Mouse (Mus musculus): ENCODE data around the gene Gfap. TPM values are rescaled to one million over a fixed set of nuclear protein-coding genes. Genes with fewer than 3 reads are reported as not detected.

Gene Gfap
- total and polyA plus RNA-seq, 3 experiments: 0.55 to 1.5 (median 0.72) TPM

DNA sequence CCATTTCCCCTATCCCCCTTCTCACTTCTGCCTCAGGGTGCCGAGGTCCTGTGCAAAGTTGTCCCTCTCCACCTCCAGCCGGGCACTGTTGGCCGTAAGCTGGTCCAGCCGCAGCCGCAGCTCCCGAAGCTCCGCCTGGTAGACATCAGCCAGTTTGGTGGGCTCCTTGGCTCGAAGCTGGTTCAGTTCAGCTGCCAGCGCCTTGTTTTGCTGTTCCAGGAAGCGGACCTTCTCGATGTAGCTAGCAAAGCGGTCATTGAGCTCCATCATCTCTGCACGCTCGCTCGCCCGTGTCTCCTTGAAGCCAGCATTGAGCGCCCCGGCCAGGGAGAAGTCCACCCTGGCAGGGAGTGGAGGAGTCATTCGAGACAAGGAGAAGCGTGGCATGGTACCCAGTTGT is 4.1 kb downstream of the Gfap start:
- no peak for DNase-seq

DNA sequence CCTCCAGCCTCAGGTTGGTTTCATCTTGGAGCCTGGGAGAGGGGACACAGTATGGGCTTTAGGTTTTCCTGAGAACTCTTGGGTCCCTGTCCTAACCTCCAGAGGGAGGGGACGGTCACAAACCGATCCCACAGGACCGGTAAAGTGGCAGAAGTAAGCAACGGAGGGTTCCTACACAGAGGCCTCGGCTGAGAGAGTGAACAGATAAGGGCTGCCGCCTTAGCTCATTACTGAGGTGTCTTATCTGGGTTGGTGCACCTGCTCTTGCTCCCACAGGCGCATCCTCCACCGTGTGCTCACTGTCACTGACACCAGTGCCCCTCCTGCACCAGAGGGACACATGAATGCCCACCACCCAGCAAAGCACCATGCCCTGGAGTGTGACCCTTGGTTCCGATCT is 4.9 kb downstream of the Gfap start:
- no peak for DNase-seq

DNA sequence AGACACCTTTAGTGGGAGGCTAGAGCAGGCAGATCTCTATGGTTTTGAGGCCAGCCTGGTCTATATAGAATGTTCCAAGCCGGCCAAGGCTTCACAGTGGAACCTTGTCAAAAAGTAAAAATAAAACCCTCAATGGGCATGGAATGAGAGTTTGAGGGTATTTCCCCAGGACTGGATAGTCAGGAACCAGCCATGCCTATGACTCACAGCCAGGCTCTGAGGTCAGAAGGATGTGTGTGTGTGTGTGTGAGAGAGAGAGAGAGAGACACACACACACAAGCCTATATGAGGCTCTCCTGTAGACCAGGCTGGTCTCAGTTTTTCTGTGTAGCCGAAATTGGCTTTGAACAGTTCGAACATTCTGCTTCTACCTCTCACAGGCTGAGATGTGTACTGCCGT is 6.0 kb downstream of the Gfap start:
- DNase-seq: no peak

DNA sequence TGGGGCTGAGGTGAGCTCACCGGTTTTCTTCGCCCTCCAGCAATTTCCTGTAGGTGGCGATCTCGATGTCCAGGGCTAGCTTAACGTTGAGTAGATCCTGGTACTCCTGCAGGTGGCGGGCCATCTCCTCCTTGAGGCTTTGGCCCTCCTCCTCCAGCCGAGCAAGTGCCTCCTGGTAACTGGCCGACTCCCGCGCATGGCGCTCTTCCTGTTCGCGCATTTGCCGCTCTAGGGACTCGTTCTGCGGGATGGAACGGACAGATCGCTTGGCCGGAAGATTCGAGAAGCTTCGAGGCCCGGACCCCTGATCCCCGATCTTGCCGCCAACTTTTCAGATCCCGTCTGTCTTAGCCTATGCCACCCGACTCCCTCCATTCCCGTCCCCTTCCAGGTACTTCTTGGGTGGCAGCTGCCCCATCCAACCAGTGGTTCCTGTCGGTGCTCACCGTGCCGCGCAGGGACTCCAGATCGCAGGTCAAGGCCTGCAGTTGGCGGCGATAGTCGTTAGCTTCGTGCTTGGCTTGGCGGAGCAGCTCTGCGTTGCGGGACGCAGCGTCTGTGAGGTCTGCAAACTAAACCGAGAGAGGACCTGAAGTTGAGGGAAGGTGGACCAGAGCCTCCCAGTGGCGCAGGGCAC is 7.6 kb downstream of the Gfap start:
- DNase-seq: peak; percentile 78

DNA sequence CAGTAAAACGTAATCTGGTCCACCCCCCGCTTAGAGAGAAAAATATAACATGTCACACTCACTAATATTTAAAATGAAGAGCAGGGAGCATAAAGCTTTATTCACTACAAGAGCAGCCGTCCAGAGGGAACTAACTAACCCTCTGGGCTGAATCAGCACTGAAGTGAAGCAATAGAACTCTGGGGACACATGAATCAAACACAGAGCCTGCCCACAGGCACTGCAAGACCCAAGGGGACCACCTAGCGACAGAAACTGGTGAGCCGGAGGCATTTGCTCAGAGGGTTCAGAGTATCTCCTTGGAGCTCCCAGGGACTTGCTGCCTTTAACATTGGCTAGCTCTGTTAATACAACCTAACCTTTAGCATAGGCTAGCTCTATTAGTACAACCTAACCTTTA is 10.6 kb downstream of the Gfap start:
- no peak for DNase-seq

DNA sequence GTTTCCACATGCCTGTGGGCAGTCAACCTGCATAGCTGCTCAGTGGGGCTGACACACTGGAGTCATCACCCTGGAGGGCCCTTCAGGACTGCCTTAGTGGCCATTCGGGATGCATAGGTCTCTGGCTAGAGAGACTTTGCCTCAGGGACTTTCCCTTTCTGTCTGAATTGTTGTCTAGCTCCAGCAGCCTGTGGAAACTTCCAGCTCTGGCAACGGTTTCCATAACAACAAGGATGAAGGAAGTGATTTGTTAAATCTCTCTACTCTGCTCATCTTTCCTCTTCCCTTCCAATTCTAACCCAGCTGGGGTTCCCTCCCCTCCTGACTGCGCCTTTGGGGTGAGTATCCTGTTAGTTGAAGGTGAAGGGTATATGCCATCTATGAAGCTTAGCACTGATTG is 12.6 kb downstream of the Gfap start:
- no peak for DNase-seq

DNA sequence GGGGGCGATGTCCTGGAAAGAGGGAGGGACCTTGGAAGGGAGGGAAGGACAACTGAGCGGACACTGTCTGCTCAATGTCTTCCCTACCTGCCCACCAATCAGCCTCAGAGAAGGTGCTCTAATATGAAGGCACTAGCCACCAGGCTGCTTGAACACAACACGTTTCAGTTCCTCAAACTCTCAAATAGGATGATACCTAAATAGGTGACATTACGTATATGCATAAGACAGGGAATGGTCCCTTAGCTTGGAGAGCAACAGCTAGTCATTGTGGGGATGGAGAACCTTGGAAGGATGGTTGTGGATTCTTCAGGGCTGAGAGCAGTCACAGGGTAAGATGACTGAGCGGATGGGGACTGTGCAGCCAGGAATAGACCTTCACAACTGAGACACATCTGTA is 13.3 kb downstream of the Gfap start:
- DNase-seq: no peak

DNA sequence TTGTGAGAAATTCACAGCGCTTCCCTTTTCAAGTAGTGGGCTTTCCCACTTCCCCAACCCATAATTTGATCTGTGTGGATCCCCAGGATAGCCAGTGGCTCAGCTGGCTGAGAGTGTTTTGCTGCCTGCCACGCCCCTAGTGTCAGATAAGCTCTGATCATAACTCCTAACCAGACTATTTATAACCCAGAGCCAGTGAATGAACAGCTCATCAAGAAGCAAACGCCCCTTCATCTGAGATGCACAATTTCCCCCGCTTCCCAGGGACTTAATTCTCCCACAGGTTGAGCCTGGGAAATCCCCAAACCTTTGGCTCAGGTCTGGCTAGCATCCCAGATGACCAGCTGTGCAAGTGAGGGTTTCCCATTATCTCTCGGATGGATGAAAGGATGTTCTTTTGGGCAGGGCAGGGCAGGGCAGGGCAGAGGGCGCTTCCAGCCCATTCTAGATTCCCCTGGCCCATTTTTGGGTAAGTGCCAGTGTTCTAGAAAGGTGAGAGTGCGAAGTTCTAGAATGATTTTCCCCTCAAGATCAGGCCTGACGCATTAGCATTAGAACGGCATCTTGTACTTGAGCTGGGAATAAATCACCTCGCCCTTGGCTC is 16.0 kb downstream of the Gfap start, which contains the start of gene Fam187a:
Gene Fam187a, plus strand, starts transcription at position 554 of the 604 bp plus-strand sequence.
- DNase-seq: no peak

DNA sequence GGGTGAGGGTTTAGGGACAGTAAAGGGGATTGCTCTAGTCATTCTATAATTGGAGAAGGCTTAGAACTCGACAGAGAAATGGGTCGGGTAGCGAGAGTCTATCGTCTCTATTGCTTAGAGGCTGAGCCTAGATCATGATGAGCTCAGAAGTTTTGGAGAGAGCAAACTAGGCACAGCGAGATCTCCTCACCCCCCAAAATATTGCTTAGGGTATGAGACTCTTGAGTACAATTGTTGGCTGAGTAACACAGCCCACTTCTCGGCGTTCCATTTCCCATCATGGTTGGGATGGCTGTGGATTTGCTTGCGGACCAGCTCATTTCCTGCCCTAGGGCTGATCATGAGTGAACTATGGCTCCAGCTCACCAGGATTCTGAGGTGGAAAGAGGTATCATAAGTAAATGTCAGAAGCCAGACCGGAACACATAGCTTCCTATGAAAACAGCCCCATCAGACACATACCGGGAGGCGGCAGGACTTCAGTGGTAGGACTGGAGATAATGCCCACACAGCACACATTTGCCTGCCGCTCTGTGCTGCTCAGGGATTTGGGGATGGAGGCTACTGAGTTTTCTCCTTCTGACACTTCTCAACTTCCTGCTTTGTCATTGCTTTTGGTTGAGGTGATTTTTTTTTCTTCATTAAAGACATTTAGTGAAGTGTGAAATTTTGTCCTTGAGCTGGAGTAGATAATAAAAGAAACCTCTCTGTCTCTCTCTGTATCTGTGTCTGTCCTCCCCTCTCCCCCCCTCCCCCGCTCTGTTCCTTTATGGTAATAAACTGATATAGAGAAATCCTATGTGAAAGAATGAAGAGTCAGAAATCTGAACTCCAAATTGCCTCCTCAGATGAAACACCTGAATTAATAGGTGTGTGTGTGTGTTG is 19.2 kb downstream of the Gfap start:
- DNase-seq: no peak

DNA sequence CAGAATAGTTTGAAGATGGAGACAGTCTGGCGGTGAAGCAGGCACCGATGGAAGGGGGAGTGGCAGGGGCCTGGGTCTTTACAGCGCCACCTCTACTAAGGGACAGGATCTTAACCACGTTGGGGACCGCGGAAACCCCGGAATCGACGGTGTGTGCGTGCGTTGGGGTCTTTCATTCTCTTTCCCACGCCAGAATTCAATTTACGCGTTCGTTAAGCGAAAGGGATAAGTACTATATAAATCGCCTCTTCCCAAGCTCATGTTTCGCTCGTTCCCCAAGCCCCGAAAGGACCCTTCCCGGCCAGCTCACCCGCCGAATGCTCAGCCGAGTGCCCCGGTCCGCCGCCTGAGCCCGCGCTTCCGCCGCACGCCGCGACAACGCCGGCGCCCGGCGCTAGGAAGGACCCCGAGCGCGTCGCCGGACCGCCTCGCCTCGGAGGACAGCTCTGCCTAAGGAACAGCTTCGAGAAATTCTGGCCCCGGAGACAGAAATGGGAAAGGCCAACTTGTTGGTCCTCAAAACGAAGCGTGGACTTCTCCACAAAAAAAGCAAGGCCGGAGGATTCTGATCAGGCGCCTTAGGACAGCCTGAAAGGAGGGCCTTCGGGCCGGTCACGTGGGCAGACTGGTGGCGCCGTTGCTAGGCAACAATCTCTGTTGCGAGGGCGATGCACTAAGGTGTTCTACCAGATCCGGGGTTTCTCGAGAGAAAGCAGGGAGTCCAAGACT is 20.0 kb downstream of the Gfap start, which contains the start of the genes Eftud2 and Ccdc103:
Gene Eftud2, minus strand, starts transcription at position 401 of the 729 bp plus-strand sequence.
Gene Ccdc103, plus strand, starts transcription at position 620 of the 729 bp plus-strand sequence.
- DNase-seq: peak; percentile 92

DNA sequence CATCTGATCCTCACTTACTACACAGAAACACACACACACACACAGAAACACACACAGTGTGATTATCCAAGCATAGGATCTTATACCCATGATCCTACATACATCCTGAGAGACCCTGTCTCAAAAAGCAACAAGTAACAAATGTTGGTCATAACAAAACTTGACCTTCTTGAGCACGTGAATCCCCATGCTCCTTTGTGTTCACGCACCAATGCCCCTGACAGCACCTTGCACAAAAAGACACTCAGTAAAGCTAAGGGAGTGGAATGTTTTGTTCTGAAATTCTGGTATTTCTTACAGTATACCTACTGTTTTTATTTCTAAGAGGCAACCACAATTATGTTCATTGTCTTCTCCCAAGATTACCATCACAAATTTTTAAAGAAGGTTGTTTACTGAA is 21.2 kb downstream of the Gfap start:
- DNase-seq: no peak

DNA sequence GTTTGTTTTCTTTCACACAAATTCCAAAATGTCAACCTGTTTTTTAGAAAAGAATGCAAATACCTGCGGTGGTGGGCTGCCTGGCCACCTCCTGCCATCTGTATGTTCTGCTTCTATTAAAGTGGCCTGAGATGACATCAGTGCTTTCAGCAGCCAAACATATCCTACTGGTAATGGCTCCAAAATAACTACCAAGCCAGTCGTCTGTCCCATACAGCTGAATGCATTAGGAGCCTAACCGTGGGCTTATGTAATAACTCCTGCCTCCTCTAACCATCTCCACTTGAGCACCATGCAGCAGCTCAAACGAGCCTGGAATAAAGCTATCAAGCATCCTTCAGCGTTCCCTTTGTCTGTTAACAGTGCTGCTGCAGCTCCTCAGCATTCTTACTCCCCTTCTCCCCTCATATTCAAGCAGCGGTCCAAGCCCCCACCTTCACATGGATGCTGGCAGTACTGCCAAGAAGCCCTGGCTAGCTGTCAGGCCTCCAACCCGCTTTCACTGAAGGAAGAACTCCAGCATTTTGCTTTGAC is 25.8 kb downstream of the Gfap start:
- DNase-seq: no peak

DNA sequence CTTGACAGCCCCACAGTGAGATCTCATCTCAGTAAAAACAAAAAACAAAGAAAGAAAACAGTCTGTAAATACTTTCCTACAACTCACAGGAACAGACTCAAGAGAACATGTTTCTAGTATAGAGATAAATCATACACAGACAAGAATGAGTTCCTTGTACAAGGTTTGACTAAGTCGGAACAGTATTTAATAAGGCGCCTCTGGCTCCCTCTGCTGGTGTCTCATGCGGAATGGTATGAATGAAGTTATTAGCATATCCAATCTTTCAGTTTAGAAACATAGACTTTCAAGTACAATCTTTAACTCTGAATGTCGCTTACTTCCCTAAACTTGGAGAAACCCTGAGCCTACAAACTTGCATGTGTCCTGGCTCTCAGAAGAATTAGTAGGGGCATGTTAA is 36.4 kb downstream of the Gfap start:
- peak; percentile 49 for DNase-seq

DNA sequence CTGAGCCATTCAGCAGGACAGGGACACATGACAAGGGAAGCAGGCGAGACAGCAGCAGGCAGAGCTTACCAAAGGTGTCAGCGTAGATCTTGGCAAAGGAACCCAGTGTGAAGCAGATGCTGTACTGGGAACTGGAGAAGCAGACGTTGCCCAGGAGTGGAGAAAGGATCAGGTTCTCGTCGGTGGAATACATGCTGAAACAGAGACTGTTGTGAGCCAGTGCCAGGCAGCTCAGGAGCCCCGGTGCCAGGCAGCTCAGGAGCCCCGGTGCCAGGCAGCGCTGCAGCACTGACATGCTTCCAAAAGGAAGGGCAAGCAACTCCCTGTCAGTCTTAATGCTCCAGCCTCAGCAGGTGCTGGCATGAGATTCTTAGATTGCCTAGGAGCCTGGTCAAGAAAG is 40.8 kb downstream of the Gfap start:
- DNase-seq: no peak

DNA sequence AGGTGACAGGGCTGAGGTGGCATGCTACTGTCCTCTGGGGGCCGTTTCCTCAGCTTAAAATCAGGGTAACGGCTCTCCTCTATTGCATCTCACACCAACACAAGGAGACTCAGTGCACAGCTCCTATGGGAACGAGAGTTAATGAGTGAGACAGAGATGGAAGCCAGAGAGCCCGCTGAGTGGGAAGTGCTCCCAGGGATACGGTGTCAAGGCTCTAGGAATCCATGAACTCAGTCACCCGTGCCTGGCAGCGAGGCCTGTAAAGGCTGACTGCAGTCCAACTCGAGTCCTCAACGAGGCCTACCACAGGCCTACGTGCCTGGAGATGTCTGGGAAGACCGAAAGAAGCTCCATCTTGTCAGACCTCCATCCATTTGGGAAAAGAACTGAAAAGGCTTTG is 41.8 kb downstream of the Gfap start:
- no peak for DNase-seq

DNA sequence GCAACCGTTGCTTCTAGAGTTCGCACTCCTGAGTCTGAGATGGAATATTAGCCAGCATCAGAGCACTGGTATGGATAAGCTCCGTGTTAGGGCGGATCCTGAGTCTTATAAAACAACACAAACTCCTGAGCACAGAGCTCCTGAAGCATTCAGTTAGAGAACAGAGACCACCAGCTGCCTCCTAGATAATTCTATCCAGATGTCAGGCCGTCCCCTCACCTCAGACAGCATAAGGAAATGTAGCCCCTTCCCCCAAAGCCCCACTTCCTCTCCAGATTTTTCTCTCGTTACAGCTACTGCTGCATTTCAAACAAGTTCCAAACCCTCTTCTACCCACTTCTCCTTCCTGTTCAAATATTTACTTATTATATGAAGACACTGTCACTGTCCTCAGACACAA is 44.8 kb downstream of the Gfap start:
- DNase-seq: no peak

DNA sequence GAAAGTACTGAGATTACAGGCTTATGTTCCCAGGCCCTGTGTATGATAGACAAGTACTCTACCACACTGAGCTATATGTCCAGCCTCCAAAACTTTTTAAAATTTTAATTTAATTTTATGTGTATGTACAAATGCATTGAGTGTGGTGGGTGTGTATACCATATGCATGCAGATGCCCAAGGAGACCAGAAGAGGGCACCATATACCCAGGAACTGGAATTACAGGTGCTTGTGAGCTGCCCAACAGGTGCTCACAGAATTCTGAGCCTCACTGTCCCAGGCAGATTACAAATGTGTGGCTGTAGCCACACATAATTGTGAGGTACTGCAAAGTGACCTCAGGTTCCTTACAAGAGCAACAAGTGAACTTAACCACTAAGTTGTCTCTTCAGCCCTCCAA is 47.0 kb downstream of the Gfap start:
- no peak for DNase-seq

DNA sequence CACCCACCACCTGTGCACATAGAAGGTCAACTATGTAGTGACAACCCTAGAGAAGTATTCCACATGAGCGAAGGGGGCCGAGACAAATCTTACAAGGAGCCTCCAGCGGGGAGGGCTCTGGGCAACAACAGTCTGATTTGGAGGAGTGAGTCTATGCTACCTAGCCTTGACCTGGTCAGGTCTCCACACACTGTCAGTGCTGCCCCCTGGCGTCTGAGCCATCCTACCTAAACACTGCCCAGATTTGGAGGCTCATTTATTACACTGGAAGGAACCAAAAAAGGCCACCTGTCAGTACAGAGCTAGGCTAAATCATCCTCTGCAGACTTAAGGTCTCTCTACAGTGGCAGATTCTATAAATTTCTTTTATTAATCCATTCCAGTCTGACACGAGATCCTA is 48.8 kb downstream of the Gfap start:
- peak; percentile 84 for DNase-seq

DNA sequence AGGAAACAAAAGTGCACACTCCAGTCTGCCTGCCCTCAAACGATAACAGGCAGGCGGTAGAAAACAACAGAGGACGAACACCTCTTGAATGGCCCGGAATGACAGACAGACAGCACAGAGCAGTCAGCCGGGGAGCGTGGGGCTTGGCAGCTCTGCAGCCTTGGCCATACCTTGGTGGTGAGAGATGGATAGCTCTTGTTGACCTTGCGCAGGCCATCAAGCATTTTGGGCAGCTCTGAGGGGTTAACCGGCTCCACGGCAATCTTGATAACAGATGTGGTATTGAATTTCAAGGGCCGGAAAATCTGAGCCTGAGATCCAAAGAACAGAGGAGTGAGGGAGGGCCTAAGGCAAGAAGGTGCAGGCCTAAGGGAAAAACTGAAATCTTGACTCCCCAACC is 54.8 kb downstream of the Gfap start:
- peak; percentile 45 for DNase-seq

DNA sequence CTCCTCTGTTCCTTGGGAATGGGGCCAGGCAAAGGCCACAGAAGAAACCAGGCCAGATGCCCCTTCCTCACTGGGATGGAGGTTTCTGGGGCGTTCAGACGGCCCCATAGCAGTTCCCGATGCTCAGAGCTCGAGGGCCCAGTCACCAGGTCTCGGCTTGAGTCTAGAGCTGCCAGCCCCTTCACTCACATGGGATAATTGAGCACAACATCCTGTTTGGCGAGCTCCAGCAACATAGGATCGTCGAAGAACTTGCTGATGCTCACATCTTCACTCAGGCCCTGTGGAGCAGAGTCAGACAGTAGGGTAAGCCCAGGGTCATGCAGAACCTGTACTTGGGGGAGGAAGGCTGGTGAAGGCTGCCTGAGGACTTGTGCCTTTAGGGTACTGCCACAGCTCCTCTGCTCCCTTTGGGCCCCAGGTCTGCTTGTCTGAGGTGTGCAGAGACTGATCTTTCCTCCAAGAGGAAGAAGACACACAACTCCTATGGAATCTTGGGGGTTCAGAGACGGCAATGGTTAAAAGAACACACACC is 62.0 kb downstream of the Gfap start:
- no peak for DNase-seq

DNA sequence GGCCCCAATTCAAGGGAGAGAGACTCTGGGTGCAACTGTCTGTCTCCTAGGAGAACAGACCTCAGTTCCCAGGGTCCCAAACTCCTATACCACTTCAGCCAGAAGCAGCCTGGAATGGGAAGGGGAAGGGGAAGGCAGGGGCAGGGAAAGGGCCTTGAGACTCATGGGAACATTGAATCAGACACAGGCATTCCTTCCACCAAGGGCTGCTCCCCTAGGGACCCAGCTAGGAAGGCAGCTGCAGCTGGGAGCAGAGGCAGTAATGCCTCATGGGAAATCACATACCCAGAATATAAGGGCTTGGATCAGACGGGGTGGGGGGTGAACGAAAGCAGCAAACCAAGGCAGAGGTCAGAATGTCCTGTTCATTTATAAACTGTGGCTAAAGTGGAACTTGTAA is 62.6 kb downstream of the Gfap start:
- no peak for DNase-seq

DNA sequence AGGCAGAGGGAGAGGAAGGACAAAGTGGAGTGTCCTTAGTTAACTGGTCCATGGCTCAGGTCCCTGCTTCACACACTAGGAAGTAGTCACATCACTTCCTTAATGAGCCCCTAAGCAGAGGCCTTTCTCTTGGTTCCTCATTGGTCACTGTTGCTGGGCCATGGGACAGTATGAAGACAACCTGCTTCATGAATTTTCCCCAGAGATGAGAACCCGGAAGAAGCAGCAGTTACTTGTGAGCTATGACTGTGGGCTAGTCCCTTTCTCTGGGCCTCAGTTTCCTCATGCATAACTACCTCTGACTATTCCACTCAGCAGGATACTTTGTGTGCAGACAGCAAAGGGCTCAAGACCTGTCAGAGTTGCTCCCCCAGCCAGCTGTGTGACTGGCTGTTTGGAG is 63.3 kb downstream of the Gfap start:
- DNase-seq: no peak

Data from adrenal gland, adult 2 months (tissue).